Mouse (Mus musculus): ENCODE data around the gene Tmem8b.

The Tmem8b gene

DNA sequence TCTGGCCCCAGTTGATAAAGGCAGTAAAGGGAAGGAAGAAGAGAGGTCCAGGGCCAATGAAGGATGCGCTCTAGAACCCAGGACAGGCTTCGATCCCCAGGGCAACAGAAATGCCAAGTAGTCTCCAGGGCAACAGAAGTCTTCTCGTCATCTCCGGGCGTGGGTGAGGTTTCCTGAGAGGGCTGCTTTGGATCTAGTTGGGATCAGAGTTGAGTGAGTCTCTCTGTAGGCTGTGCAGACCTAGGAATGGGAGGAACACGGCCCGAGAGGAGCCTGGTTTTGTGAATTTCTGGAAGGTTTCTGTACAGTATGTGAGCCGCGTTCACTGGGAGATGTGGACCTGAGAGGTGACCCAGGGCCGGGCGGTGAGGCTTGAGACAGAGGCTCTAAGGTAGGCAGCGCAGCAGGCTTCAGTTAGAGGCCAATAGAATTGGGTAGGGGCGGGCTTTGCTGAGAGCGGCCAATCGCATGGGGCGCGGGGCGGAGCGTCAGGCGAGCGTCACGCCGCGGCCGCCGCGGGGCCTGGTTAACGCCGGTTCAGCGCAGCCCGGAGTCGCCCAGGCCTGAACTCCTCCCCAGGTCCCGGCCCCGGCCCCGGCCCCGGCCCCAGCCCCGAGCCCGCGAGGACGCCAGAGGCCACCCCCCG, at the start of gene Tmem8b, which contains the start of gene Fam221b:
Tmem8b (plus strand) TSS at position 190 of the 646 bp plus-strand sequence.
Fam221b (minus strand) TSS at position 364 of the 646 bp plus-strand sequence.
- peak; percentile 95 for DNase-seq

DNA sequence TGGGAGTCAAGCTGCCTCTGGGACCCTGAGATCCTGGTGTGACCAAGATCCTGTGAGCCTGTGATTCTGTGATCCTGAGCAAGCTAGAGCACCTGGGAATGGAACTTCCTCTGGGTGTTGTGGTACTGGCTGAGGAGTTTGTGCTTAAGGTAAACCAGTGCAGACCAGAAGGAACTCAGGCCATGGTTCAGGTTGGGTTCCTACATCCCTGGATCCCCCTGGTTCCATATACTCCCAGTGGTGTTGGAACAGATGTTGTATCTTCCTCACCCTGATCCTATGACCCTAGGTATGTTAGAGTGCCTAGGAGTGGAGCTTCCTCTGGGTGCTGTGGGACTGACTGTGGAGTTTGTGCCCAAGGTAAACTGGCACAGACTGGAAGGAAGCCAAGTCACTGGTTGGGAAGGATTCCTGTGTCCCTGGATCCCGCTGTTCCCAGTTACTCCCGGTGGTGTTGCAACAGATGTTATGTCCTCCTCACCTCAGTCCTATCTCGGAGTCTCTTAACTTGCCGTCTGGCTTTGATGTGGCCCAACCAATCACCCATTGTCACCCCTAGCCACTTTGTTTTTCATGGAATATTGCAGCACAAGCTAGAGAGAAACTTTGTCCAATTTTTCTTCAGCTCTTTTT, 48.5 kb upstream of the Tmem8b start:
- DNase-seq = no peak

- DNase-seq = no peak
Measured at GRCm38 (mm10) chr4:43629106-43629817, 39.5 kb upstream of the Tmem8b start.

GRCm38 (mm10) chr4:43630030-43630581, 38.7 kb upstream of the Tmem8b start:
- peak; percentile 71 for DNase-seq

DNA sequence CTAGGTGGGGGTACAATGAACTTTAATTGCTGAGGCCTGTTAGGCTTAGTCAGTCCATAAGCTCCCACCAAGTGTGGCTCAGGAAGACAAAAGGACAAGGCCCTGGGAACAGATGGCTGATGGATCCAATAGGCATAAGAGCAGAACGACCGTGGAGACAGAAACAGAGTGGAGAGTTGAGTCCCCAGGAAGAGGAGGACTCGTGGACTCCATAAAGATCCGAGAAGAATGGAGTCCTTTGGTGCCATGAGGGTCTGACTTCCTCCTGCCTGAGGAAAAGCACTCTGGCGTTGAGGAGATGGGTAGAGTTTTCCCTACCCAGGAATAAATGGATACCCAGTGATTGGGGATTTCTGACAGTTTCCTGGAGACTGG, 38.1 kb upstream of the Tmem8b start:
- DNase-seq = no peak

- peak; percentile 47 for DNase-seq
Measured at GRCm38 (mm10) chr4:43631046-43631955, 37.5 kb upstream of the Tmem8b start, which contains the start of gene Npr2. Gene Npr2 (plus strand): TSS chr4:43631935.

DNA sequence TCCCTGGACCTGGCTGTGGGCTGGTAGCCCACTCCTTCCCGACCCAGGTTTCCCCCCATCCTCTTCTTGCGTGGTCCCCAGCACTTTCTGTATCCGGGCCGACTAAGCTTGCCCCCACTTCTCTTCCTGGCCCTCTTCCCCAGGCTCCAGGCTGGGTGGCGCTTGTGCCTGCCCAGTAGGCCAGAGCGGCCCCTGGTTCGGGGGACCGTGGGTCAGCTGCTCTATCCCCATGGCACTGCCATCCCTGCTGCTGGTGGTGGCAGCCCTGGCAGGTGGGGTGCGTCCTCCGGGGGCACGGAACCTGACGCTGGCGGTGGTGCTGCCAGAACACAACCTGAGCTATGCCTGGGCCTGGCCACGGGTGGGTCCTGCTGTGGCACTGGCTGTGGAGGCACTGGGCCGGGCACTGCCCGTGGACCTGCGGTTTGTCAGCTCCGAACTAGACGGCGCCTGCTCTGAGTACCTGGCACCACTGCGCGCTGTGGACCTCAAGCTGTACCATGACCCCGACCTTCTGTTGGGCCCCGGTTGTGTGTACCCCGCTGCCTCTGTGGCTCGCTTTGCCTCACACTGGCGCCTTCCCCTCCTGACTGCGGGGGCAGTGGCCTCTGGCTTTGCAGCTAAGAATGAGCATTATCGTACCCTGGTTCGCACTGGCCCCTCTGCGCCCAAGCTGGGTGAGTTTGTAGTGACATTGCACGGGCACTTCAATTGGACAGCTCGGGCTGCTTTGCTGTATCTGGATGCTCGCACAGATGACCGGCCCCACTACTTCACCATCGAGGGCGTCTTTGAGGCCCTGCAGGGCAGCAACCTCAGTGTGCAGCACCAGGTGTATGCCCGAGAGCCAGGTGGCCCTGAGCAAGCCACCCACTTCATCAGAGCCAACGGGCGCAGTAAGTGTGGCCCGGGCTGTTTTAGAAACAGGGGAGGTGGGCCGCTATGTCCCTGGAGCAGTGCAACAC, 36.5 kb upstream of the Tmem8b start:
- no peak for DNase-seq

DNA sequence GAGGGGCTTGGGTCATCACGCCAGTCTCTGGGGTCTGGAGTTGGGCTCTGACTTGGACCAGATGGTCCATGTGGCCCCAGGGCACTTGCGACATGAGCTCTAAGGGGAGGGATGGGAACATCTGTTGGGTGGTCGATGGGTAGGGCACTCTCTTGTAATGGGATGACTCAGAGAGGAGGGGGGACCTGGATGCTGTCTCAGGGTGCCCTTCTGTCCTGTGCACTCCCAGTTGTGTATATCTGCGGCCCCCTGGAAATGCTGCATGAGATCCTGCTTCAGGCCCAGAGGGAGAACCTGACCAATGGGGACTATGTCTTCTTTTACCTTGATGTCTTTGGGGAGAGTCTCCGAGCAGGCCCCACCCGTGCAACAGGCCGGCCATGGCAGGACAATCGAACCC, 35.5 kb upstream of the Tmem8b start:
- DNase-seq = no peak

DNA sequence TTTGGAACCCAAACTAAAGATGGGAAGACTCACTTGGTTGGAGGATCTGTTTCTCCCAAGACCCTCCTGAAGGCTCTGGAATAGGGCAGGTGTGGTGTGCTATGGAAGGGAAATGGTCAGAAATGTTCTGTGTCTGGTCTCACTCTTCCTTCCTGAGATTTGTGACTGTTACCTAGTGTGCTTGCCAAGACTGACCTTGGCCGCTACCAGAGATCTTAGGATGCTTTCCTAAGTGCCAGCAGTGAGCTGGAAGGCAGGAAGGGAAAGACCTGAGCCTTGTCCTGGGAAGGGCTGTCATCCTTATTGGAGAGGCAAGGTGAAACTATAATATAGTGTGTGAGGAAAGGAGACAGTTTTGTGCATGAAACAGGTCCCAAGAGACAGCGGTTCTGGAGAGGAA, 35.0 kb upstream of the Tmem8b start:
- DNase-seq = no peak

DNA sequence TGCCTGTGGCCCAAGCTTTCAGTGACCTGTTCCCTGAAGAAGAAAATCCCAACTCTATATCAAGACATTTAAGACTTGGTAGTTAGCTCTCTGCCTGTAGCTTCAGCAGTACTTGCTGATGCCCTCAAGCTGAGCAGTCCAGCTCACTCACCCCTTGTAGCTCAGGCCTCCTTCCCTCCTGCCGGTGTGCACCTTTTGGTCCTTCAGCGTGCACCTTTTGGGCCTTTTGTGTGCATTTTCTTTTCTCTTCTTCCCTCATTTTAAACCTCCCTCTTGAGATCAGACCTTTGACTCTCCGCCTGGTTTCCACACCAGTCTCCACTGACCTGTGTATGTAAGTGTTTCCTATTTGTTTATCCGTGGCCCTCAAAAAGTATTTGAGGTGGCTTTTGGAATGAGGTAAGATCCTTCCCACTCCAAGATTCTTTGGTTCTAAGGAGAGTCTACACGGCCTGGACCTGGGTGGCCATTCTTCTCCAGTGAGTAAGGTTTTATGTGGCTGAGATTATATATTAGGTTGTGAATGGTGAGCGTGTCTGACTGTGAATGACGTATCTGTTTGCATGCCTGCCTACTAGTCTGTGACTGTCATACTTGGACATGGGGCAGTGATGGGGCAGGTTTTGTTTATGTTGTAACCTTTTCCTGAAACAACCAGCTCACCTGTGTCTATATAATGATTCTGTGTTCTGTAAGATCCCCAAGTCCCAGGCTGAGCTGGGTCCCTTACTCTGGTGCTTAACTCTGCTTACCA, 34.0 kb upstream of the Tmem8b start:
- no peak for DNase-seq

DNA sequence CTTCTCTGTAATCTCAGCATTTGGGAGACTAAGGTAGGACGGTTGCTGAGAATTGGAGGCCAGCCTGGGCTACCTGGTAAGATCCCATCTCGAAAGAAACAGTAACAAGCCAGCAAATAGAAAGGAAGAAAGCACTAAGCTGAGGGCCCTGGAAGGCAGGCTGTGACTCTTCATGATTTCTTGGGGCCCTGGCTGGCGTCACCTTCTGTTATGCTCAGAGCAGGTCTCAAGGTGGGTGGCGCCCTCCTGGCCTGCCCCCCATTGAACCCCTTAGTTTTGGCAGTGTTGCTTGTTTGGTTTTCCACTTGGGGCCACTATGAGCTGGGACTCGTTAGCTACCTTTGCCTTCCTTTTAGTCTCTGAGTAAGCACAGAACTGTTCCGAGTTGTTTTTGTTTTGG, 32.0 kb upstream of the Tmem8b start:
- DNase-seq = no peak

DNA sequence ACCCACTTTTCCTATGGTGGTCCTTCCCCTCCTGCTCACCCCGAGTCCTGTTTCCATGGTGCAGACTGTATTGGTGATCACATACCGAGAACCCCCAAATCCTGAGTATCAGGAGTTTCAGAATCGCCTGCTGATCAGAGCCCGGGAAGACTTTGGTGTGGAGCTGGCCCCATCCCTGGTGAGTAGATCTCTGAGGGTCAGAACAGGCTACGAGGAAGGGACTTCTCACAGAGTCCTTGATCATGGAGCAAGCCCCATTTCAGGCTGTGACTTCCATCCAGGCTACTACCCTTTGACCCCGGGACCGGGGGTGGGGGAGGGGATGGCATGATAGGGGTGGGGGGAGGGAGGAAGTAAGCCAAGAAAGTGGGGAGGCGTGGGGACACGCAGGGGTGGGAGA, 28.7 kb upstream of the Tmem8b start:
- DNase-seq = no peak

DNA sequence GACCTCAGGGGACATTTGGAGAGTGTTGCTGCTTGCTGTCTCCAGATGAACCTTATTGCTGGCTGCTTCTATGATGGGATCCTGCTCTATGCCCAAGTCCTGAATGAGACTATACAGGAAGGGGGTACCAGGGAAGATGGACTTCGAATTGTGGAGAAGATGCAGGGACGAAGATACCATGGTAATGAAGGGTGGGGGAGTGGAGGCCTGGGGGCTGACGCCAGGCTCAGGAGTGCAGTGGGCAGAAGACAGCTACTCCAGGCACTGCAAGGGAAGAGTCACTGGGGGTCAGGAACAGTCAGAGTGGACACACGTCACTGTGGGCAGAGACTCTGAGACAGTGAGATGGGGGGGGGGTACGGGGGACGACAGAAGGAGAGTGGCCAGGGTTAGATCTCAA, 28.3 kb upstream of the Tmem8b start:
- DNase-seq = no peak

DNA sequence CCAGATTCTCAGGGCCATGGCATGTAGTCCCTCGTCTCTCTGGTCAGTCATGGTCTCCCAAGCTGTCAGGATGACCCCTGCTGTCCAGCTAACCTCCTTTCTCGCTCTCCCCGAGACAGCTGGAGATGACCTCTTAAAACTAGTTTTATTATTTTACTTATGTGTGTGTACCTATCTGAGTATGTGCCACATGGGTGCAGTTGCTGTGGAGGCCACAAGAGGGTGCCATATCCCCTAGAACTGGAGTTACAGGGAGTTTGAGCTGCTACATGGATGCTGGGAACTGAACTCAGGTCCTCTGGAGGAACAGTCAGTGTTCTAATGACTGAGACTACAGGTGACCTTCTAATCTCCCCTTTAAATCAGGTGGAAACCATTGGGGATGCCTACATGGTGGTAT, 19.0 kb upstream of the Tmem8b start:
- no peak for DNase-seq

- no peak for DNase-seq
Measured at GRCm38 (mm10) chr4:43652726-43653125, 16.0 kb upstream of the Tmem8b start.

GRCm38 (mm10) chr4:43653161-43654015, 15.4 kb upstream of the Tmem8b start, which contains the start of gene Spag8:
Gene Spag8 (minus strand): TSS chr4:43653594.
- peak; percentile 44 for DNase-seq

DNA sequence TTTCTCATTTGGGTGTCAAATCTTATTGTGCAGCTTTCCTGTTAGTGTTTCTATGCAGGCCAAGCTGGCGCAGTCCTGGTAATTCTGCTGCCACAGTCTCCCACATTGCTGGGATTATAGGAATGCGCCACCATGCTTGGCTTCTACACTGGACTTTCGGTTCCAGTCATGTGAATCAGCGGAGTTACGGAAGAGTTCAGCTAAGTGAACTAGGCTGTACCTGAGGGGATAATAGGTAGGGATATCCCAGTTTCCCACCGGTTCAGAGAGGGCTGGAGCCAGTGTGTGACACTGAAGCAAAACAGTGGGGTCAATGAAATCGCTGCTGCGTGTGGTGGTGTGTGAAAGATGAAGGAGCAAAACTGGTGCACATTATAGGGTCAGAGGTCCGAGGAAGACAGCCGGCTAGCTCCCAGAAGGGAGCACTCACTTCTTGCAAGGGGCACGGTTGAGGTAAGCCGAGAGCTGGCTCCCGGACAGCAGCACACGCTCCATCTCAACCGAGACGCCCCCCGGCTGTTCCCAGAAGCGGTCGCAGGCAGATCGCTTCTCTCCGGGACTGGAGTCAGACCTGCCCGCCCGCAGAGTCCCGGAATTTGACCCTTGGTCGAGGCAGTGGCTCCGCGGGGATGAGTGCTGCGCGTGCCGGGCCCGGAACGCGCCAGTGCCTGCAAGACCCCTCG, 13.0 kb upstream of the Tmem8b start:
- no peak for DNase-seq

GRCm38 (mm10) chr4:43656339-43657109, 12.2 kb upstream of the Tmem8b start, which contains the start of gene Hint2:
Gene Hint2 (minus strand): TSS chr4:43656466.
- peak; percentile 94 for DNase-seq
